Mouse (Mus musculus): Measurements from ENCODE around the gene Pgs1.

Pgs1 gene

DNA sequence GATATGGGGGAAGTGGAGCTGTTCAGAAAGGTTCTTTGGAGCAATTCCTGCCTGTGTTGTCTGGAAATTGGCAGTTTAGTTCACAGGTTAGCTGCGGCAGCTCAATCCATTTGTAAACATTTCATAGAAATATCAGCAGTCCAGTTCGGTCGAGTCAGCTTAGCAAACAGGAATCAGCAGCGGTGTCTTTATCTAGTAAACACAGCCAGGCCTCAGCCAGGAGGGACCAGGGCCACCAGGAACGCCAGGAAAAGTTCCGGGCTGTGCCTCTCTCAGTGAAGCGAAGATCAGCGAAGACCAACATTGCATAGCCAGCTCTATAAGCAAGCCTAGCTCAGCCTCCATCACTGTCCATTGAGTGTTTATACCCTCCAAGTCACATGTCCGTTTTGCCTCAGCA lies 45.0 kb downstream of the Pgs1 start:
- DNase-seq (ENCODE audit: extremely low read depth, low read depth, low spot score) = no peak

DNA sequence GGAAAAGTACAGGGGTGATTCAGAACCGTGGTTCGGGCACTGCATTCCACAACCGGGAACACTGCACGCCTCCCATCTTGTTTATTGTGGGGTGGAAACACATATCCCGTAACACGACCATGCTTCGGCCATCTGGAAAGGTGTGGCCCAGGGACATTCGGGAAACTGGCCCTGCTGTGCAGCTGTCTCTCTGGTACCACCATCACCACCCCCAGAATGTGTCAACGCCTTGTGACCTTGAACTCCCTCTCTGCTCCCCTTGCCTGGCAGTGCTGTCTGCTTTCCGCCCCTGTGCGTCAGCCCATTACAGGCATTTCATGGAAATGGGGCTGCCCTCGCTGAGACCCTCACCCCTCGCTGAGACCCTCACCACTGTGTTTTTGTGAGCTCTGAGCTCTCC lies 48.3 kb downstream of the Pgs1 start:
- DNase-seq (ENCODE audit: extremely low read depth, low read depth, low spot score) = no peak

DNA sequence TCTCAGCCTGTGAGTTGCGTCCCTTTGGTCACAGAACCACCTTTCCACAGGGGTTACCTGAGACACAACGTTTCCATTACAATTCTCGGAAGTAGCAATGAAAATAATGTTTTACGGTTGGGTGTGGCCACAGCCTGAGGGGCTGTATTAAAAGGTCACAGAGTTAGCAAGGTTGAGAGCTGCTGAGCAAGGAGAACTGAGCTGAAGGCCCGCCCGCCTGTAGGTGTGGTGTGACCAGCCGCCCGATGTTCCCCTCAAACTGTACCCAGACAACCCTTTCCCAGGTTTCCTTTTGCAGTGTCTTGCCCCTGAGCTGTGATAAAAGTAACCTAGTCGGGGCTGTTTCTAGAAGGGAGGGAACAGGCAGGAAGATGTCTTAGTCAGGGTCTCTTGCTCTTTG lies 49.0 kb downstream of the Pgs1 start:
- no peak for DNase-seq (ENCODE audit: extremely low read depth, low read depth, low spot score)

DNA sequence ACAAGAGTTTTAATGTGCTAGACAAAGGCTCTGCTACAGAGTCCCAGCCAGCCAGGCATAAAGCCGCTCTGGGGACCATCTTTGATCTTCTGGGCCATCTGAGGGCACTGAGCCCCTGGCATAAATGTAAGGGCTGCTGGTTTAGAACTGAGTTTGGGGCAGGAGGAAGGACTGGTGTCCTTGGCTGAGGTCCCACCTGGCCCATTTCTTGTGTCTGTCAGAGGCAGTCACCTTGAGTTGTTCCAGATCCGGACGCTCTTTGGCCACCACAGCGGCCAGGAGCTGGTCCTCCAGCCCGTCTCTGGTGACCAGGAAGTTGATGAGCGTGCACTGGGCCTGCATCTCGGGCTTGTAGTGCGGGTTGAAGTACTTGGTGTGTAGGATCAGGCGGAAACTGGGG lies 56.7 kb downstream of the Pgs1 start:
- no peak for DNase-seq (ENCODE audit: extremely low read depth, low read depth, low spot score)

DNA sequence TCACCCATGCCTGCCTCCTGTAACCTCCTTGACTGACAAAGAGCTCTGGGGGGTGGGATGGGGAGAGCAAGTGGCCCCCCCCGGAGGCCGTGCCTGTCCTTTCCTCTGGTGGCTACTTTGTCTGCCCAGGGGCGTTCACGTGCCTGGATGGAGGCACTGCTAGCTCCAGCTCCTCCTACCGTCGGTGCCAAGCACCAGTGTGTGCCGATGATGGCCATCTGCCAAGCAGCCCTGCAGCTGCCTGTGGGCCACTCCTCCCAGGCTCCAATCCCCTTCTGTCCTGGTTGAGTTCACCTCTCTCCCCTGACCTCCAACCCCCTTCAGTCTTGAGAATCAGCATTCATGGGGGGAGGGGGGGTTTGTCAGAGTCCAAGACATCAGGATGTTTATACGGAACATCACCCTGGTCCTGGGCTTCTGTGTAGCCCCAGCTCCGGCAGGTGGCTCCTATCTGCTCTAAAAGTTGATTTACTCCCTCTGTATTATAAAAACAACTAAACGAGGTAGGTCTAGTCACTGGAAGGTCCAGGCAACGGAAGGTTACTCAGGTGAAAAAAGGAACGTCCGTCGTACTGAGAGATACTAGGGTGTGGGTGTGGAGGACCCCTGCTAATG lies 57.3 kb downstream of the Pgs1 start:
- no peak for DNase-seq (ENCODE audit: extremely low read depth, low read depth, low spot score)

DNA sequence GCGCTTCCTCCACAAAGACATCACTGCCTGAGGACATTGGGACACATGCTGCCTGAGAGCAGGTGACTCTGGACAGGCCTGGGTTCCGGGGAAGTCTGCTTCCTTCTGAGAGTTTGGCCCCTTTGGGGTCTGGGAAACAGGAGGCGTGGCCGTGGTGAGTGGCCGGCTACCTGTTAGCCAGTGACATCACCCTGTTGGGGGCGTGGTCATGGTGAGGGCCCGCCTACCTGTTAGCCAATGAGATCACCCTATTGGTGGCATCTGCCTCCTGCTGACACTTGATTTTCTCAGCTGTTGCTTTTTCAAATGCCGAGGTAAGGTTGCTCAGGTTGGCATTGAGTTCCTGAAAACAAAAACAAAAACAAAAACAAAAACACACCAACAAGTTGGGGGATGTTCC lies 63.5 kb downstream of the Pgs1 start:
- DNase-seq (ENCODE audit: extremely low read depth, low read depth, low spot score) = no peak

DNA sequence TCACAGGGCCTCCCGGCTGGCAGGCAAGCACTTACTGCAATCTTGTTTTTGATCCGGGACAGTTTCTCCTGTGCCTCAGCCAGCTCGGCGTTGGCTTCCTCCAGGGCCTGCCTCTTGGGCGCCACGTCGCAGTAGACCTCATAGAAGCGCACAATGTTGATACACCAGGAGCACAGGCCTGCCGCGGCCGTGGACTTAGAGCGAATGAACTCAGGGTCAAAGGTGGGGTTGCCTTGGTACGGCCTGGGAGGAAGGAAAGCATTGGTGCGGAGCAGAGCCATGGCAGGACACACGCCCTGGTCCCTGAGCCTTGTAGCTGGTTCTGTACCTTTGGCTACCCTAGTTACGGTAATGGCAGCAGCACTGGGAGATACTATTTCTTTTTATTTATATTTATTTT lies 64.1 kb downstream of the Pgs1 start:
- DNase-seq (ENCODE audit: extremely low read depth, low read depth, low spot score) = no peak

DNA sequence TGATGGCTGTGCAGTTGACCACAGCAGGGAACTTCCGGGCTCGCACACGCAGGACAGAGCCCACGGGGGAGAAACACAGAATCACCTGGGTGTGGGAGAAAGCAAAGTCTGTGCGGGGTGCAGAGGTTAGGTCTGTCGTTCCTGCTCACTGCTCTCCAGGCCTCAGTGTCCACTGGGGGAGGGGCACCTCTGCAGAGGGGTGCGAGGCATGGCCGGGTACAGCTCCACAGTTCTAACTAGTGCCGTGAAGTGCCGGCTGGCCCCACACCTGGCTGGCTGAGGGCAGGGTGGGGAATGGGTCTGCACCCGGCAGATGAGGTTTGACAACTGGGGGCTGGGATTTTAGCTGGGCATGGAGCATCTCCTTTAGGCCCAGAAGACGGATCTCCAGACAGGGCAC lies 72.3 kb downstream of the Pgs1 start:
- DNase-seq (ENCODE audit: extremely low read depth, low read depth, low spot score) = no peak

DNA sequence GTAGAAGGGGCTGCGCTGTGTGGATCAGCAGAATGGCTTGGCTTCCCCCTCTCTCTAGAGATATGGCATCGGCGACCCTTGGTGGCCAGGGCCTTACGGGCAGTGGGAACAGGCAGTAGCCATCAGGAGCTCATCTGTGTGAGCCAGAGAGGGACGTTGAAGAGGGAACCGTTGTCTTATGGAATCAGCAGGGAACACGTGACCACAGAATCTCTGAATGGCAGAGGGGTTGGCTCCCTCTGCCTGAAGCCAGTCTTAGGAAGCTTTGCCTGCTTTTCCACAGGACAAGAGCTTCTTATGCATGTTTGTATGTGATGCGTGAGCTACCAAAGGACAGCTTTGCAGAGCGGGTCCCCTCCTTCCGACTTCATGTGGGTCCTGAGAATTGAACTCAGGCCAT lies 72.8 kb downstream of the Pgs1 start:
- DNase-seq (ENCODE audit: extremely low read depth, low read depth, low spot score) = no peak

DNA sequence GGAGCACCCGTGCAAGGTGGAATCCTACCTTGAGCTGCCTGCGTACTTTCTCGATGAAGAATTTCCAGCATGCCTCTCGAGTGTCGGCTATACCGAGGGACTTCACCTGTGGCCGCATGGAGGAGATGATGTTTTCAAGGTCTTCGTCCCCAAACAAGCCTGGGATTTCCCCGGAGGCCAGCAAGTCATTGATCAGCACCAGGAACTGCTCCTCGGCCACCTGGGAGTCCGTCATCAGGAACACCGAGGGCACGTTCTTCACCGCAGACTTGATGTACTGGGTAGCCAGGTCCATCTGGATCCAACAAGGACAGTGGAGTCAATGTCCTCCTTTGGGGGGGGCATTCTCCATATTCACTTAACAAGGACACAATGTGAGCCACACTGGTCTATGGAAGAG lies 73.9 kb downstream of the Pgs1 start:
- no peak for DNase-seq (ENCODE audit: extremely low read depth, low read depth, low spot score)

DNA sequence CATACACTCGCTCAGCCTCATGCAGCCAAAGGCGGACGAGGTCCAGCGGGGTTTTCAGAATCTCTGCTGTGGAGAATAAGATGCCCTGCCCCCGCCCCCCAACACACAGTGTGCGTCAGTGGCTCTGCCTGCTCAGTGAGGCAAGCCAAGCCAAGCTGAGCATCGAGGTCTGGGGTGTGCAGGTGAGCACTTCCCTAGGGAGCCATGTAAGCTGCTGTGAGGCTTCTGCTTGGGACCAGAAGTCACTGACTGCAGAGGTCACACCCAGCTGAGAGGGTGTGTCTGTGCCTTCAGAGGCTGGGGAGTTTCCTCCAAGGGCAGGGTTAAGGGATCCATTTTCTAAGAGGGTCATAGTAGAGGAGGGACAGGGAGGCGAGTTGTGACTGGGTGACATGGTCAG lies 81.5 kb downstream of the Pgs1 start:
- no peak for DNase-seq (ENCODE audit: extremely low read depth, low read depth, low spot score)

DNA sequence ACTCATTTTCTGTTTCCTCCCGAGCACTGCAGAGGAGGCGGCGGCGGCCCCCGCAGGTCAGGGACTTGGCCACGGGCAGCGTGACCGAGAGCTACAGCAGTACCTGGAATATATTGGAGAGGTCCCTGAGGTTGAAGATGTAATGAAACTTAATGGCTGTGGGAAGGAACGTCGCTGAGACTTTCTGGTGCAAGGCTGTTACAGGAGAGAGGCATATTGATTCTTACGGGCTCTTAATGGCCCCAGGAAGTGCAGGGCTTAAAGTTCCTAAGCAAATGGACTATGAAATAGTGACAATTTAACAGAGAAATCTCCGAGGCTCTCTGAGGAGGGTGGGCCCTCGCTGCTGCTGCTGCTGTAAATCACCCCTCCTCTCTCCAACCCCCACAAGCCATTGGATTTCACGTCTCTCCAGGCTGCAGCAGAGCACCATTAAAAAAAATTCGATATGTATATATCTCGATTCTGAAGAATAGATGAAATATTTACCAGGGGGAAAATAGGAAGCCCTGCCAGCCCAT lies 82.8 kb downstream of the Pgs1 start:
- DNase-seq (ENCODE audit: extremely low read depth, low read depth, low spot score) = no peak

DNA sequence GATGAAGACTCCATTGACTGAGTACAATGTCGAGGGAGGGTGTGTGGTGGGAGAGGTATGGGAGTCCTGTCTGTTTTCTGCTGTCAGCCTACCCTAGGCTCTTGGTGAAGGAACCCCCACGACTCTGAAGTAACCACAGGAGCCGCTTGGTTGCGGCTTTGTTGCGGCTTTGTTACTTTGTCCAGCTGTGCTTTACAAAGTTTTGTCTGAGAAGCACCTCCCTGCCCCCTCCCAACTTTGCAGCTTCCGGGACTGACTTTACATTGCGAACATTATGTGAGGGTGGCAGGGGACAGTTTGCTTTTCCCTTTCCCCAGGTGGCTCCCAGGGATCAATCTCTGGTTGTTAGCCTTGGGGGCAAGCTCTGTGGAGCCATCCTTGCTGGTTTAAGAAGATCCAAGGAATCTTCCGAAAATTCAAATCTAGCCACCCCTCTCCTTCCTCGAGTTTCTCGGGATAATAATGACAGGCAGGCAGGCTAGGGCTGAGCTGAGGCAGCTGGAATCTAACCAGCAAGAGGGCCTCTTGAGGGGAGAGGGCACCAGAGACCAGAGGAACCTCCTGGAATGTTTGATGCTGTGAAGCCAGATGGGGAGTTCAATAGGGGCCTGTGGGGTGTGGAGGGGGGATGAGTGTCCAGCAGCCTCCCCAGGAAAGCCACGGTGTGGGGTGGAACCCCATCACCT lies 85.3 kb downstream of the Pgs1 start:
- no peak for DNase-seq (ENCODE audit: extremely low read depth, low read depth, low spot score)

All from fat pad, adult 2 months (tissue).